Comparison of ENCODE assay signal across 8 mouse cellular contexts in the genomic region with DNA sequence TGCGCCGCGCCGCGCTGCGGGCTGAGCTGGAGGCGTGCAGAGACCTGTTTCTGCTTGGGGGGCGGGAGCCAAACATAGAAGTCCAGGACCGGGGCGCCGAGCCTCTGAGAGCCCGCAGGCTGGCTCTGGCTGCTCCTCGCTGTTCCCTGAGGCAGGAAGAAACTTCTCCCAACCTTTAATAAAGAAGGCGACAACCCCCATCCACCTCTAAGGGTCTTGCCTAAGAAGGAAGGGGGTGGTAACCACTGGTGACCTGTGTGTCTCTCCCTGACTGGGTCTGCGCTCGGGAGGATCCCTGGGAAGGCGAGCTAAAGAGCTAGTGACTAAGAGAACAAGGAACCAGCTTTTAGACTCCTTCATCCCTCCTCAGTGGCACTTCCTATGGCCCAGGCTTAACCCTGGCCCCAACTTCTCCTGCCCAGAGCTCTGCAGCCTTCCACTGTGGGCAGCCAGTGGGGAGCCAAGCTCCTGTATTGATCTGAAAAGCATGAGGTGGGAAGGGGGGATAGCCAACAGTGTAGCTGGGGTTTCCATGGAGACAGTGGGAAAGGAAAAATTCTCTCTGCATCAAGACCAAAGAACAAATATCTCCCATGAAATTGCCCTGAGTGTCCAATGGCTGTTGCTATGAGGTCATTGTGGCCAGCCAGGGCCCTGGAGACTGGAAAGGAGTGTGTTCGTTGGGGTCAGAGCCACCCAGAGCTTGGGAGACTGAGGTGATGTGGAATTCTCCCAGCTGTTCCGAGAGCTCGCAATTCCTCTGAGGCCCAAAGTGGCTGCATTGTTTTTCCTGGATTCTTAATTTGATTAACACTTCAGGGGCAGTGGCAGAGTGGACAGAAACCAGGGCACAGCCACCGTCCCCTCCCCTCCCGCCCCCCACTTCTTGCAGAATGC. TPM values are rescaled to one million over a fixed set of nuclear protein-coding genes. Genes with fewer than 3 reads are reported as not detected.
DNase-seq lines count a peak whose midpoint lies in the region; ATAC-seq and TF ChIP-seq lines count a peak whose summit lies in the region.

No protein-coding gene starts in this region.

- TF ChIP-seq CTCF in lung, adult 2 months (IDR thresholded peaks at IDR 0.05; ENCODE audit: insufficient read depth, low read length), result no peak

- H3K4me2 ChIP-seq in forebrain, embryonic 12.5 days, result peak overlapping the region; percentile 92
- peak overlapping the region; percentile 90 for H3K4me2 ChIP-seq in limb, embryonic 15.5 days
- peak overlapping the region; percentile 98 for H3K4me2 ChIP-seq in neural tube, embryonic 13.5 days

- H3K27ac ChIP-seq in forebrain, embryonic 12.5 days, result no peak overlapping the region
- peak overlapping the region; percentile 82 for H3K27ac ChIP-seq in limb, embryonic 15.5 days
- H3K27ac ChIP-seq in neural tube, embryonic 13.5 days (replicated peaks), result peak overlapping the region; percentile 79

- no peak for TF ChIP-seq POLR2A in lung, adult 2 months (IDR thresholded peaks at IDR 0.05; ENCODE audit: borderline replicate concordance, extremely low read depth, low read depth, low read length)

- no peaks in the 10 kb centered on the region for H3K9me3 ChIP-seq in forebrain, embryonic 12.5 days
- no peaks in the 10 kb centered on the region for H3K9me3 ChIP-seq in limb, embryonic 15.5 days
- no peaks in the 10 kb centered on the region for H3K9me3 ChIP-seq in neural tube, embryonic 13.5 days

- peak overlapping the region; percentile 49 for H3K4me3 ChIP-seq in lung, adult 2 months (replicated peaks; ENCODE audit: extremely low read depth, low read depth, low read length)
- H3K4me3 ChIP-seq in forebrain, embryonic 12.5 days (replicated peaks), result peak overlapping the region; percentile 53
- H3K4me3 ChIP-seq in limb, embryonic 15.5 days, result peak overlapping the region; percentile 59
- peak overlapping the region; percentile 65 for H3K4me3 ChIP-seq in neural tube, embryonic 13.5 days

- no peak for DNase-seq in lung, adult 2 months
- no peak for DNase-seq in lung, adult 18-20 months
- DNase-seq in adrenal gland, postnatal 14 days, result no peak
- DNase-seq in kidney, postnatal 4 days, result no peak

- peak; percentile 60; the same call in 1 of the 2 replicates for ATAC-seq in forebrain, embryonic 12.5 days (ENCODE audit: low FRiP score)
- no peak for ATAC-seq in limb, embryonic 15.5 days (ENCODE audit: insufficient number of reproducible peaks, low FRiP score, low TSS enrichment, low read depth)
- ATAC-seq in neural tube, embryonic 13.5 days (ENCODE audit: low read depth), result peak; percentile 51; the same call in 1 of the 2 replicates
- no peak for ATAC-seq in megakaryocyte progenitor cell, adult 5-6 weeks (replicated peaks; ENCODE audit: poor library complexity)

- H3K9ac ChIP-seq in forebrain, embryonic 12.5 days, result peak overlapping the region; percentile 45; the same call in 1 of the 2 replicates
- H3K9ac ChIP-seq in limb, embryonic 15.5 days, result peak overlapping the region; percentile 44
- H3K9ac ChIP-seq in neural tube, embryonic 13.5 days, result peak overlapping the region; percentile 81

- peaks cover 96% of the 10 kb centered on the region for H3K27me3 ChIP-seq in forebrain, embryonic 12.5 days
- peaks cover 81% of the 10 kb centered on the region for H3K27me3 ChIP-seq in limb, embryonic 15.5 days
- H3K27me3 ChIP-seq in neural tube, embryonic 13.5 days, result peaks cover 57% of the 10 kb centered on the region

- 0 out of 2 replicates have a peak, but pooled peaks cover 3% of the 10 kb centered on the region for H3K4me1 ChIP-seq in lung, adult 2 months (ENCODE audit: control insufficient read depth, insufficient read depth, low read length)
- peaks cover 43% of the 10 kb centered on the region for H3K4me1 ChIP-seq in forebrain, embryonic 12.5 days
- H3K4me1 ChIP-seq in limb, embryonic 15.5 days, result peaks cover 65% of the 10 kb centered on the region
- peaks cover 73% of the 10 kb centered on the region for H3K4me1 ChIP-seq in neural tube, embryonic 13.5 days (replicated peaks)

- 7% methylated on average over 14 of the region's 22 CpGs for WGBS in lung, adult 2 months
- 1% methylated on average over 22 of the region's 22 CpGs for WGBS in forebrain, embryonic 12.5 days
- WGBS in limb, embryonic 15.5 days, result 1% methylated on average over 21 of the region's 22 CpGs
- WGBS in neural tube, embryonic 13.5 days, result 2% methylated on average over 22 of the region's 22 CpGs

- H3K36me3 ChIP-seq in forebrain, embryonic 12.5 days (replicated peaks), result no peaks in the 10 kb centered on the region
- no peaks in the 10 kb centered on the region for H3K36me3 ChIP-seq in limb, embryonic 15.5 days
- H3K36me3 ChIP-seq in neural tube, embryonic 13.5 days, result no peaks in the 10 kb centered on the region

RNA-seq across cellular contexts. Expression of gene Wnt4, which starts 1.1 kb away (rescaled TPM):
- polyA plus RNA-seq in lung, adult 2 months (2012; rRNA removed), result 6.1 and 11.7 TPM in 2 replicates
- 0.36 and 0.52 TPM in 2 replicates for polyA plus RNA-seq in forebrain, embryonic 12.5 days (2016; fragmentation: Nextera tagmentation; extraction: Ambion mirVana)
- 10.0 and 13.2 TPM in 2 replicates for polyA plus RNA-seq in limb, embryonic 15.5 days (2015; fragmentation: Nextera tagmentation; extraction: Ambion mirVana)
- polyA plus RNA-seq in neural tube, embryonic 13.5 days (2015; fragmentation: Nextera tagmentation; extraction: Ambion mirVana), result 4.1 and 4.9 TPM in 2 replicates
- 46.2 and 51.3 TPM in 2 replicates for total RNA-seq in adrenal gland, postnatal 14 days (2021)
- not detected in 2 replicates for total RNA-seq in megakaryocyte progenitor cell, adult 5-6 weeks (2015)
- not detected in 2 replicates for total RNA-seq in megakaryocyte progenitor cell, adult 5-6 weeks (2017)

Comparison
In these comparisons a context has a peak if more than half of its experiments do, and no peak if none do; other contexts are left out.
1. ATAC-seq: peak in forebrain, embryonic 12.5 days (single experiment) and neural tube, embryonic 13.5 days (single experiment); none in limb, embryonic 15.5 days (single experiment) and megakaryocyte progenitor cell, adult 5-6 weeks (single experiment).
2. Peak in every context shown above with its lines, with median percentiles within 50 percentile points of each other: H3K4me3 ChIP-seq, H3K4me2 ChIP-seq and H3K9ac ChIP-seq.